In the genomic region with DNA sequence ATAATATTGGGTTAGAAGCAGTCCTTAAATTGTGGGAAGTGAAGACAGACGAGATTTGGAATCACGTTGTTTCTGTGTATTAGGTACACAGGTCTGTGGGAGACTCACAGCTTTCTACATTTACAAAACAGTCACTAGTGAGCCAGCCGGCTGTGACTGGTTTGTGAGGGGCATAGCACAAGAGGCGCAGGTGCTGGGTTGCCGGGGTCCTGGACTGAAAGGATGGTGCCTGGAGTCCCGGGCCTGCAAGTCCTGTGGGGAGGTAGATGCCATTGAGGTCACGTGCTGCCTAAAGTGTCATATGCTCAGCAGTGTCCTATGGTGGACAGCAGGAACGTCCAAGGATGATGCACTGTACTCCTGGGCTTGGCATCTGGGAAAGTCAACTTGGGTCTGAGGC, we compare ENCODE assay signal across 10 mouse cellular contexts. TPM values are rescaled to one million over a fixed set of nuclear protein-coding genes. Genes with fewer than 3 reads are reported as not detected.
DNase-seq lines count a peak whose midpoint lies in the region; ATAC-seq and TF ChIP-seq lines count a peak whose summit lies in the region.
"Had no signal": no experiment of that assay in that cellular context is flagged by ENCODE, and none has a peak within 500 bp of the region (broad histone marks: within the 10 kb centered on the region; RNA-seq: fewer than 3 reads in every experiment).

No protein-coding gene starts in this region.

- H3K4me1 ChIP-seq in heart, embryonic 16.5 days (ENCODE audit: control insufficient read depth, insufficient read depth, low read length) = peaks cover 68% of the 10 kb centered on the region
- H3K4me1 ChIP-seq in midbrain, embryonic 10.5 days = peaks cover 32% of the 10 kb centered on the region
- peaks cover 4% of the 10 kb centered on the region; the same call in 1 of the 2 replicates for H3K4me1 ChIP-seq in midbrain, embryonic 16.5 days (ENCODE audit: control insufficient read depth, insufficient read depth, low read length)
- H3K4me1 ChIP-seq in bone marrow, adult 2 months (ENCODE audit: control insufficient read depth, insufficient read depth, low read length) = peaks cover 12% of the 10 kb centered on the region
- peaks cover 81% of the 10 kb centered on the region for H3K4me1 ChIP-seq in liver, postnatal 0 days (ENCODE audit: insufficient read depth)

- DNase-seq in heart, adult 18-20 months = no peak
- no peak for DNase-seq in midbrain, embryonic 10.5 days (ENCODE audit: low spot score)
- DNase-seq in liver, postnatal 0 days = no peak
- DNase-seq in Muller cell, postnatal 12 days (ENCODE audit: inconsistent ontology term) = no peak
- no peak for DNase-seq in adrenal gland, postnatal 14 days
- DNase-seq: left cerebral cortex, postnatal 4 days; right cerebral cortex, postnatal 4 days had no signal

- no peak for TF ChIP-seq CTCF in bone marrow, adult 2 months (IDR thresholded peaks at IDR 0.05; ENCODE audit: control insufficient read depth, insufficient read depth, low read length)
- TF ChIP-seq CTCF in liver, postnatal 0 days (IDR thresholded peaks at IDR 0.05; ENCODE audit: low read depth) = no peak

- H3K4me2 ChIP-seq in heart, embryonic 16.5 days (ENCODE audit: low read depth, low read length) = peak overlapping the region; percentile 45
- no peak overlapping the region for H3K4me2 ChIP-seq in midbrain, embryonic 16.5 days (ENCODE audit: low read length)
- peak overlapping the region; percentile 72 for H3K4me2 ChIP-seq in liver, postnatal 0 days (ENCODE audit: low read depth, low read length)

- H3K4me3 ChIP-seq in heart, embryonic 16.5 days (ENCODE audit: low read length) = no peak overlapping the region
- no peak overlapping the region for H3K4me3 ChIP-seq in midbrain, embryonic 10.5 days
- H3K4me3 ChIP-seq in midbrain, embryonic 16.5 days (ENCODE audit: low read depth, low read length) = no peak overlapping the region
- no peak overlapping the region for H3K4me3 ChIP-seq in bone marrow, adult 2 months (replicated peaks; ENCODE audit: control insufficient read depth, low read depth, low read length)
- peak overlapping the region; percentile 25; the same call in 1 of the 2 replicates for H3K4me3 ChIP-seq in liver, postnatal 0 days (ENCODE audit: low read depth, low read length)

- TF ChIP-seq EP300 in liver, postnatal 0 days (IDR thresholded peaks at IDR 0.05; ENCODE audit: low read depth) = no peak

- peak overlapping the region; percentile 82 for H3K27ac ChIP-seq in heart, embryonic 16.5 days (ENCODE audit: low read length)
- H3K27ac ChIP-seq in midbrain, embryonic 10.5 days (replicated peaks) = peak overlapping the region; percentile 55
- no peak overlapping the region for H3K27ac ChIP-seq in midbrain, embryonic 16.5 days (ENCODE audit: low read length)
- H3K27ac ChIP-seq in bone marrow, adult 2 months (ENCODE audit: control insufficient read depth, insufficient read depth, low read depth, low read length, poor library complexity) = peak overlapping the region; percentile 14; the same call in 1 of the 2 replicates
- peak overlapping the region; percentile 70 for H3K27ac ChIP-seq in liver, postnatal 0 days (ENCODE audit: low read depth)

- H3K9me3 ChIP-seq in heart, embryonic 16.5 days (replicated peaks; ENCODE audit: control insufficient read depth, low read length) = no peaks in the 10 kb centered on the region
- H3K9me3 ChIP-seq in midbrain, embryonic 10.5 days (replicated peaks) = no peaks in the 10 kb centered on the region
- no peaks in the 10 kb centered on the region for H3K9me3 ChIP-seq in midbrain, embryonic 16.5 days (replicated peaks; ENCODE audit: control insufficient read depth, low read length, poor library complexity, severe bottlenecking)
- no peaks in the 10 kb centered on the region for H3K9me3 ChIP-seq in liver, postnatal 0 days (ENCODE audit: low read length)

- no peak for ATAC-seq in heart, embryonic 16.5 days (replicated peaks; ENCODE audit: extremely low read depth, insufficient read depth, low FRiP score)
- ATAC-seq in midbrain, embryonic 16.5 days = no peak
- peak; percentile 16 for ATAC-seq in liver, postnatal 0 days

- no peak for TF ChIP-seq POLR2A in bone marrow, adult 2 months (IDR thresholded peaks at IDR 0.05; ENCODE audit: borderline replicate concordance, control insufficient read depth, low read depth, low read length)

- H3K27me3 ChIP-seq in heart, embryonic 16.5 days (ENCODE audit: control insufficient read depth, insufficient read depth, low read length) = no peaks in the 10 kb centered on the region
- no peaks in the 10 kb centered on the region for H3K27me3 ChIP-seq in midbrain, embryonic 10.5 days (ENCODE audit: low read depth, poor library complexity, severe bottlenecking)
- H3K27me3 ChIP-seq in midbrain, embryonic 16.5 days (ENCODE audit: control insufficient read depth, insufficient read depth, low read depth, low read length) = no peaks in the 10 kb centered on the region
- H3K27me3 ChIP-seq in liver, postnatal 0 days (ENCODE audit: insufficient read depth, low read length) = no peaks in the 10 kb centered on the region

- WGBS in heart, embryonic 16.5 days = 27% methylated on average over 8 of the region's 8 CpGs
- WGBS in midbrain, embryonic 10.5 days = 39% methylated on average over 8 of the region's 8 CpGs
- WGBS in midbrain, embryonic 16.5 days = 33% methylated on average over 8 of the region's 8 CpGs
- 17% methylated on average over 8 of the region's 8 CpGs for WGBS in bone marrow, adult 2 months
- 30% methylated on average over 8 of the region's 8 CpGs for WGBS in liver, postnatal 0 days (ENCODE audit: insufficient replicate concordance)

- peak overlapping the region; percentile 54 for H3K9ac ChIP-seq in heart, embryonic 16.5 days (ENCODE audit: low read length)
- no peak overlapping the region for H3K9ac ChIP-seq in midbrain, embryonic 16.5 days (ENCODE audit: low read depth, low read length)
- H3K9ac ChIP-seq in liver, postnatal 0 days (replicated peaks) = peak overlapping the region; percentile 47; the same call in 1 of the 2 replicates

- H3K36me3 ChIP-seq in heart, embryonic 16.5 days (ENCODE audit: control insufficient read depth, insufficient read depth) = no peaks in the 10 kb centered on the region
- no peaks in the 10 kb centered on the region for H3K36me3 ChIP-seq in midbrain, embryonic 10.5 days
- H3K36me3 ChIP-seq in midbrain, embryonic 16.5 days (ENCODE audit: control insufficient read depth, insufficient read depth, low read length) = no peaks in the 10 kb centered on the region
- H3K36me3 ChIP-seq in liver, postnatal 0 days (replicated peaks; ENCODE audit: insufficient read depth, low read length) = no peaks in the 10 kb centered on the region; the same call in 1 of the 2 replicates

RNA-seq across cellular contexts. Expression of gene Ccdc12, which starts 10.1 kb away (rescaled TPM):
- polyA plus RNA-seq in heart, embryonic 16.5 days (2015; fragmentation: Nextera tagmentation; extraction: Ambion mirVana) = 139 and 147 TPM in 2 replicates
- 10 to 100 TPM; 57.3 to 61.5 TPM for total RNA-seq in heart, adult 18-20 months (2021)
- 176 and 189 TPM in 2 replicates for polyA plus RNA-seq in midbrain, embryonic 10.5 days (2016; fragmentation: Nextera tagmentation; extraction: Ambion mirVana)
- 93.3 and 103 TPM in 2 replicates for polyA plus RNA-seq in midbrain, embryonic 16.5 days (2015; fragmentation: Nextera tagmentation; extraction: Ambion mirVana)
- polyA plus RNA-seq in bone marrow, adult 2 months (2011; ENCODE audit: insufficient read depth, insufficient read length, low replicate concordance, missing spikeins) = 90.8 and 168 TPM in 2 replicates
- 69.3 and 71.1 TPM in 2 replicates for polyA plus RNA-seq in liver, postnatal 0 days (2015; fragmentation: Nextera tagmentation; extraction: Ambion mirVana)
- 60.4 and 79.3 TPM in 2 replicates for total RNA-seq in adrenal gland, postnatal 14 days (2021)

RNA-seq across cellular contexts. Expression of gene Nbeal2, which starts 12.4 kb away (rescaled TPM):
- polyA plus RNA-seq in heart, embryonic 16.5 days (2015; fragmentation: Nextera tagmentation; extraction: Ambion mirVana) = 3.3 and 3.8 TPM in 2 replicates
- total RNA-seq in heart, adult 18-20 months (2021) = 1 to 10 TPM; 6.8 to 7.6 TPM
- polyA plus RNA-seq in midbrain, embryonic 10.5 days (2016; fragmentation: Nextera tagmentation; extraction: Ambion mirVana) = 1.3 and 1.4 TPM in 2 replicates
- polyA plus RNA-seq in midbrain, embryonic 16.5 days (2015; fragmentation: Nextera tagmentation; extraction: Ambion mirVana) = 5.2 and 6.1 TPM in 2 replicates
- polyA plus RNA-seq in bone marrow, adult 2 months (2011; ENCODE audit: insufficient read depth, insufficient read length, low replicate concordance, missing spikeins) = 46.2 and 119 TPM in 2 replicates
- polyA plus RNA-seq in liver, postnatal 0 days (2015; fragmentation: Nextera tagmentation; extraction: Ambion mirVana) = 1.5 and 2.0 TPM in 2 replicates
- 9.1 and 15.4 TPM in 2 replicates for total RNA-seq in adrenal gland, postnatal 14 days (2021)

RNA-seq across cellular contexts. Expression of gene Nradd, which starts 42.1 kb away (rescaled TPM):
- 16.4 and 17.2 TPM in 2 replicates for polyA plus RNA-seq in heart, embryonic 16.5 days (2015; fragmentation: Nextera tagmentation; extraction: Ambion mirVana)
- total RNA-seq in heart, adult 18-20 months (2021) = 1 to 10 TPM; 1.4 to 2.0 TPM
- 36.8 and 45.4 TPM in 2 replicates for polyA plus RNA-seq in midbrain, embryonic 10.5 days (2016; fragmentation: Nextera tagmentation; extraction: Ambion mirVana)
- 25.5 and 27.1 TPM in 2 replicates for polyA plus RNA-seq in midbrain, embryonic 16.5 days (2015; fragmentation: Nextera tagmentation; extraction: Ambion mirVana)
- 13.3 and 23.7 TPM in 2 replicates for polyA plus RNA-seq in bone marrow, adult 2 months (2011; ENCODE audit: insufficient read depth, insufficient read length, low replicate concordance, missing spikeins)
- polyA plus RNA-seq in liver, postnatal 0 days (2015; fragmentation: Nextera tagmentation; extraction: Ambion mirVana) = 1.3 and 1.4 TPM in 2 replicates
- total RNA-seq in adrenal gland, postnatal 14 days (2021) = 8.4 and 10.5 TPM in 2 replicates
